Mouse (Mus musculus) gastrocnemius, postnatal 14 days (tissue): ENCODE measurements around the gene Usp17lb. TPM values are rescaled to one million over a fixed set of nuclear protein-coding genes. Genes with fewer than 3 reads are reported as not detected.
"Not testable (repeated sequence)": the region's sequence is repeated elsewhere in the genome, so short reads cannot be mapped to it uniquely, and the experiment has no call there.

Experiments
- DNase-seq: peaks from one replicate; pipeline ENCODE4 v3.0.0; 2021; ENCODE audit warnings: mixed read lengths
- intact Hi-C: fragments of 180-260 bp; cut with DNase I; formaldehyde crosslinking; loops from one replicate; pipeline ENCODE4 v1.15.1; 2025; ENCODE audit warnings: low total_unique reads
- long read RNA-seq, 2 experiments: library from polyadenylated mRNA; stranded (forward); transcript quantifications; one replicate each; pipeline ENCODE4 v2.0.0; 2021
- total RNA-seq, 2 experiments: library from RNA; stranded (reverse); gene quantifications; 2 replicates each; pipeline ENCODE4 v1.2.3; 2021

The Usp17lb gene
- not detected for total RNA-seq
- long read RNA-seq, experiment 1 = 0 reads
- long read RNA-seq, experiment 2 = 0 reads

GRCm38 (mm10) chr7:104842503-104842902, at the start of gene Usp17lb:
Usp17lb (minus strand) TSS chr7:104842603.
- DNase-seq = no peak
- intact Hi-C loops = no loop called here

GRCm38 (mm10) chr7:104877731-104878130, 35.3 kb upstream of the Usp17lb start, which contains the start of gene Olfr665:
Olfr665 (plus strand) TSS chr7:104878031.
- intact Hi-C loops = no loop called here
- no peak for DNase-seq

- DNase-seq = no peak
- intact Hi-C loops = no loop called here
Measured at GRCm38 (mm10) chr7:104861381-104861780, 19.0 kb upstream of the Usp17lb start.

GRCm38 (mm10) chr7:104857683-104858082, 15.3 kb upstream of the Usp17lb start:
- intact Hi-C loops = no loop called here
- DNase-seq = no peak

- intact Hi-C loops, DNase-seq: not testable (repeated sequence)
Measured at GRCm38 (mm10) chr7:104856709-104857108, 14.3 kb upstream of the Usp17lb start, which contains the start of gene Usp17la. Usp17la (plus strand) TSS chr7:104857009.

GRCm38 (mm10) chr7:104855248-104855750, 12.9 kb upstream of the Usp17lb start:
- no peak for DNase-seq
- intact Hi-C loops = no loop called here

- intact Hi-C loops, DNase-seq: not testable (repeated sequence)
Measured at GRCm38 (mm10) chr7:104851546-104851945, 9.1 kb upstream of the Usp17lb start.

- DNase-seq = no peak
- intact Hi-C loops = no loop called here
Measured at GRCm38 (mm10) chr7:104843731-104844287, 1.4 kb upstream of the Usp17lb start.

- intact Hi-C loops = not testable (repeated sequence)
Measured at GRCm38 (mm10) chr7:104810335-104810734, 32.1 kb downstream of the Usp17lb start.

GRCm38 (mm10) chr7:104790796-104791195, 51.6 kb downstream of the Usp17lb start:
- DNase-seq = no peak
- intact Hi-C loops = no loop called here

More at GRCm38 (mm10) chr7:104810335-104810734, 32.1 kb downstream of the Usp17lb start:
- DNase-seq = not testable (repeated sequence)

Other genes with a start within 250 kb of the Usp17lb start
- not detected for gene Olfr655, start 240.8 kb downstream of the Usp17lb start, total RNA-seq
- gene Olfr656, start 228.6 kb downstream of the Usp17lb start, total RNA-seq = not detected
- gene Olfr657, start 217.8 kb downstream of the Usp17lb start, total RNA-seq = not detected
- not detected for gene Olfr658, start 195.3 kb downstream of the Usp17lb start, total RNA-seq
- gene Olfr659, start 175.8 kb downstream of the Usp17lb start, total RNA-seq = not detected
- gene Olfr661, start 156.1 kb downstream of the Usp17lb start, total RNA-seq = not detected
- gene Usp17le, start 65.1 kb downstream of the Usp17lb start, total RNA-seq = not detected
- not detected for gene Usp17la, start 14.4 kb upstream of the Usp17lb start, total RNA-seq
- not detected for gene Olfr665, start 35.4 kb upstream of the Usp17lb start, total RNA-seq
- gene Olfr666, start 53.3 kb upstream of the Usp17lb start, total RNA-seq = not detected
- gene Olfr667, start 78.9 kb upstream of the Usp17lb start, total RNA-seq = not detected
- gene Olfr668, start 85.5 kb upstream of the Usp17lb start, total RNA-seq = not detected
- not detected for gene Olfr669, start 91.6 kb upstream of the Usp17lb start, total RNA-seq
- not detected for gene Olfr670, start 120.0 kb upstream of the Usp17lb start, total RNA-seq
- gene Olfr671, start 136.5 kb upstream of the Usp17lb start, total RNA-seq = not detected
- not detected for gene Olfr672, start 159.4 kb upstream of the Usp17lb start, total RNA-seq
- not detected for gene Olfr675, start 185.9 kb upstream of the Usp17lb start, total RNA-seq
- not detected for gene Olfr676, start 190.1 kb upstream of the Usp17lb start, total RNA-seq
- not detected for gene Olfr677, start 208.8 kb upstream of the Usp17lb start, total RNA-seq
- not detected for gene Olfr678, start 221.9 kb upstream of the Usp17lb start, total RNA-seq
- gene Olfr679, start 238.6 kb upstream of the Usp17lb start, total RNA-seq = not detected